Mouse (Mus musculus) hindbrain, embryonic 16.5 days (tissue): ENCODE measurements around the gene Atrn. TPM values are rescaled to one million over a fixed set of nuclear protein-coding genes. Genes with fewer than 3 reads are reported as not detected.
"Not testable (repeated sequence)": the region's sequence is repeated elsewhere in the genome, so short reads cannot be mapped to it uniquely, and the experiment has no call there.

ENCODE experiments used
- ATAC-seq: fragments of 200-750 bp; cut with Nextera tagmentation; 2 replicates; pipeline ENCODE4 v1.8.0; 2017; ENCODE audit warnings: moderate TSS enrichment, moderate library complexity
- H3K27ac ChIP-seq: fragments of 300-500 bp; sonication (generic); 2 replicates; pipeline ENCODE4 v1.5.1; 2014; ENCODE audit warnings: low read depth, mild to moderate bottlenecking, control low read depth, low read length, moderate library complexity
- H3K27me3 ChIP-seq: fragments of 300-500 bp; sonication (generic); replicated peaks from 2 replicates; pipeline ENCODE4 v1.6.1; 2014; ENCODE audit warnings: low read length; ENCODE audit not compliant: control insufficient read depth, insufficient read depth
- H3K36me3 ChIP-seq: fragments of 300-500 bp; sonication (generic); 2 replicates; pipeline ENCODE4 v1.6.1; 2014; ENCODE audit warnings: mild to moderate bottlenecking, low read length, moderate library complexity, mixed read lengths; ENCODE audit not compliant: control insufficient read depth, insufficient read depth
- H3K4me1 ChIP-seq: fragments of 300-500 bp; sonication (generic); 2 replicates; pipeline ENCODE4 v1.6.1; 2014; ENCODE audit warnings: low read depth, low read length; ENCODE audit not compliant: control insufficient read depth, insufficient read depth
- H3K4me2 ChIP-seq: fragments of 300-500 bp; sonication (generic); 2 replicates; pipeline ENCODE4 v1.6.1; 2014; ENCODE audit warnings: mild to moderate bottlenecking, low read length, control low read depth, moderate library complexity
- H3K4me3 ChIP-seq: fragments of 300-500 bp; sonication (generic); 2 replicates; pipeline ENCODE4 v1.5.1; 2014; ENCODE audit warnings: mild to moderate bottlenecking, low read length, control low read depth, moderate library complexity
- H3K9ac ChIP-seq: fragments of 300-500 bp; sonication (generic); 2 replicates; pipeline ENCODE4 v1.6.1; 2014; ENCODE audit warnings: low read depth, mild to moderate bottlenecking, control low read depth, low read length, moderate library complexity
- H3K9me3 ChIP-seq: fragments of 300-500 bp; sonication (generic); 2 replicates; pipeline ENCODE4 v1.6.1; 2014; ENCODE audit warnings: mild to moderate bottlenecking, low read length, moderate library complexity; ENCODE audit not compliant: control insufficient read depth
- WGBS: fragments of 180-500 bp; shearing (Covaris S2); extraction: QIAGEN DNeasy Blood & Tissue Kit; methylation state at CpG from one replicate; pipeline ENCODE4 v1.1.7; 2014; 5-methylcytosine and 5-hydroxymethylcytosine counted together
- polyA plus RNA-seq: library from polyadenylated mRNA; unstranded; fragments of >200 nt; fragmentation: Nextera tagmentation; extraction: Ambion mirVana; gene quantifications from 2 replicates; pipeline ENCODE4 v1.2.1, GENCODE M21; 2015

Atrn gene
- polyA plus RNA-seq, 1 experiment from 2014 or later: 12.0 TPM

- H3K36me3 ChIP-seq: peaks cover 8% of the 10 kb centered on the region; the same call in 1 of the 2 replicates
- no peak overlapping the region for H3K9ac ChIP-seq
- no peak overlapping the region for H3K4me2 ChIP-seq
- no peaks in the 10 kb centered on the region for H3K4me1 ChIP-seq
- WGBS: 96% methylated on average over 2 of the region's 2 CpGs
- no peak overlapping the region for H3K27ac ChIP-seq
- H3K27me3 ChIP-seq: no peaks in the 10 kb centered on the region
- no peak overlapping the region for H3K4me3 ChIP-seq
- H3K9me3 ChIP-seq: no peaks in the 10 kb centered on the region
- ATAC-seq: no peak
Observed at GRCm38 (mm10) chr2:131030561-131030960, 124.3 kb downstream of the Atrn start.

GRCm38 (mm10) chr2:131030998-131031397 lies 124.7 kb downstream of the Atrn start:
- no peak overlapping the region for H3K27ac ChIP-seq
- no peak for ATAC-seq
- peaks cover 8% of the 10 kb centered on the region; the same call in 1 of the 2 replicates for H3K36me3 ChIP-seq
- H3K9me3 ChIP-seq: no peaks in the 10 kb centered on the region
- 96% methylated on average over 1 of the region's 1 CpGs for WGBS
- H3K27me3 ChIP-seq: no peaks in the 10 kb centered on the region
- no peak overlapping the region for H3K9ac ChIP-seq
- H3K4me1 ChIP-seq: no peaks in the 10 kb centered on the region
- no peak overlapping the region for H3K4me3 ChIP-seq
- no peak overlapping the region for H3K4me2 ChIP-seq

GRCm38 (mm10) chr2:131031406-131031805 lies 125.1 kb downstream of the Atrn start:
- WGBS: 74% methylated on average over 1 of the region's 1 CpGs
- not testable (repeated sequence) for H3K27ac ChIP-seq, ATAC-seq, H3K4me1 ChIP-seq, H3K9ac ChIP-seq, H3K36me3 ChIP-seq, H3K4me3 ChIP-seq, H3K4me2 ChIP-seq, H3K9me3 ChIP-seq, H3K27me3 ChIP-seq

- Histone ChIP-seq H3K4me3 (no peak overlapping the region), H3K4me2 (no peak overlapping the region), H3K9ac (no peak overlapping the region), H3K9me3 (no peaks in the 10 kb centered on the region), H3K36me3 (no peaks in the 10 kb centered on the region; the same call in 1 of the 2 replicates), H3K27ac (no peak overlapping the region), H3K4me1 (peaks cover 11% of the 10 kb centered on the region), H3K27me3 (no peaks in the 10 kb centered on the region)
- whole genome bisulfite sequencing: 90% methylated on average over 2 of the region's 2 CpGs
- no peak for ATAC-seq
Observed at GRCm38 (mm10) chr2:131036343-131036742, 130.0 kb downstream of the Atrn start.

GRCm38 (mm10) chr2:131036757-131037156 lies 130.5 kb downstream of the Atrn start:
- Histone ChIP-seq H3K9me3 (no peaks in the 10 kb centered on the region), H3K9ac (no peak overlapping the region), H3K4me1 (peaks cover 11% of the 10 kb centered on the region), H3K27ac (no peak overlapping the region), H3K27me3 (no peaks in the 10 kb centered on the region), H3K36me3 (no peaks in the 10 kb centered on the region; the same call in 1 of the 2 replicates), H3K4me2 (no peak overlapping the region), H3K4me3 (no peak overlapping the region)
- no peak for ATAC-seq

- Histone ChIP-seq H3K9me3 (no peaks in the 10 kb centered on the region), H3K27ac (no peak overlapping the region), H3K27me3 (no peaks in the 10 kb centered on the region; the same call in 1 of the 2 replicates), H3K4me3 (no peak overlapping the region), H3K4me2 (no peak overlapping the region), H3K4me1 (peaks cover 11% of the 10 kb centered on the region), H3K36me3 (no peaks in the 10 kb centered on the region; the same call in 1 of the 2 replicates), H3K9ac (no peak overlapping the region)
- WGBS: 60% methylated on average over 17 of the region's 17 CpGs
- no peak for ATAC-seq
Observed at GRCm38 (mm10) chr2:131037226-131037990, 131.1 kb downstream of the Atrn start.

GRCm38 (mm10) chr2:131038197-131038596 lies 131.9 kb downstream of the Atrn start:
- 96% methylated on average over 6 of the region's 6 CpGs for WGBS
- Histone ChIP-seq H3K4me3 (no peak overlapping the region), H3K9ac (no peak overlapping the region), H3K36me3 (no peaks in the 10 kb centered on the region; the same call in 1 of the 2 replicates), H3K4me1 (peaks cover 11% of the 10 kb centered on the region), H3K27ac (no peak overlapping the region), H3K4me2 (no peak overlapping the region), H3K9me3 (no peaks in the 10 kb centered on the region), H3K27me3 (peaks cover 7% of the 10 kb centered on the region; the same call in 1 of the 2 replicates)
- ATAC-seq: no peak

GRCm38 (mm10) chr2:131038675-131039074 lies 132.4 kb downstream of the Atrn start:
- Histone ChIP-seq H3K36me3 (no peaks in the 10 kb centered on the region; the same call in 1 of the 2 replicates), H3K27ac (no peak overlapping the region), H3K27me3 (peaks cover 8% of the 10 kb centered on the region; the same call in 1 of the 2 replicates), H3K9me3 (no peaks in the 10 kb centered on the region), H3K4me3 (no peak overlapping the region), H3K4me1 (peaks cover 11% of the 10 kb centered on the region), H3K9ac (no peak overlapping the region), H3K4me2 (no peak overlapping the region)
- ATAC-seq: no peak
- 83% methylated on average over 5 of the region's 5 CpGs for WGBS

- Histone ChIP-seq H3K9me3 (no peaks in the 10 kb centered on the region), H3K9ac (peak overlapping the region; percentile 79), H3K27ac (peak overlapping the region; percentile 68), H3K36me3 (no peaks in the 10 kb centered on the region), H3K4me1 (peaks cover 11% of the 10 kb centered on the region), H3K4me2 (peak overlapping the region; percentile 70), H3K27me3 (peaks cover 8% of the 10 kb centered on the region; the same call in 1 of the 2 replicates), H3K4me3 (peak overlapping the region; percentile 64)
- WGBS: 3% methylated on average over 100 of the region's 115 CpGs
- ATAC-seq: peak; percentile 90
Observed at GRCm38 (mm10) chr2:131040854-131041825, 134.8 kb downstream of the Atrn start.
